Mouse (Mus musculus) thymus, postnatal 25 days (tissue): ENCODE results near the gene Rdh8.

ENCODE experiments used
- DNase-seq: peaks from one replicate; pipeline ENCODE4 v3.0.0; 2022

Gene Rdh8

GRCm38 (mm10) chr9:20837184-20837947 lies 19.1 kb downstream of the Rdh8 start:
- DNase-seq, result no peak

GRCm38 (mm10) chr9:20838931-20839330 lies 20.6 kb downstream of the Rdh8 start:
- DNase-seq, result no peak

- no peak for DNase-seq
Measured at GRCm38 (mm10) chr9:20842211-20842610, 23.9 kb downstream of the Rdh8 start.

- no peak for DNase-seq
Measured at GRCm38 (mm10) chr9:20842670-20843069, 24.4 kb downstream of the Rdh8 start.

GRCm38 (mm10) chr9:20850179-20850578 lies 31.9 kb downstream of the Rdh8 start:
- no peak for DNase-seq

- DNase-seq, result peak; percentile 51
Measured at GRCm38 (mm10) chr9:20857131-20857530, 38.8 kb downstream of the Rdh8 start.

GRCm38 (mm10) chr9:20859926-20860325 lies 41.6 kb downstream of the Rdh8 start:
- DNase-seq, result no peak

- peak; percentile 50 for DNase-seq
Measured at GRCm38 (mm10) chr9:20861821-20862220, 43.5 kb downstream of the Rdh8 start.

GRCm38 (mm10) chr9:20862225-20862624 lies 43.9 kb downstream of the Rdh8 start:
- no peak for DNase-seq

GRCm38 (mm10) chr9:20866879-20867278 lies 48.6 kb downstream of the Rdh8 start:
- no peak for DNase-seq

- DNase-seq, result peak; percentile 58
Measured at GRCm38 (mm10) chr9:20868448-20869001, 50.2 kb downstream of the Rdh8 start, which contains the start of gene A230050P20Rik. Gene A230050P20Rik (plus strand): TSS chr9:20868642.

GRCm38 (mm10) chr9:20869246-20869645 lies 50.9 kb downstream of the Rdh8 start:
- no peak for DNase-seq

GRCm38 (mm10) chr9:20870211-20871173 lies 52.2 kb downstream of the Rdh8 start:
- no peak for DNase-seq

GRCm38 (mm10) chr9:20872991-20873390 lies 54.7 kb downstream of the Rdh8 start:
- DNase-seq, result no peak

GRCm38 (mm10) chr9:20873521-20873920 lies 55.2 kb downstream of the Rdh8 start:
- no peak for DNase-seq

- no peak for DNase-seq
Measured at GRCm38 (mm10) chr9:20875021-20875790, 56.9 kb downstream of the Rdh8 start.
